Mouse (Mus musculus): ENCODE measurements around the gene Krt77.

Gene Krt77

DNA sequence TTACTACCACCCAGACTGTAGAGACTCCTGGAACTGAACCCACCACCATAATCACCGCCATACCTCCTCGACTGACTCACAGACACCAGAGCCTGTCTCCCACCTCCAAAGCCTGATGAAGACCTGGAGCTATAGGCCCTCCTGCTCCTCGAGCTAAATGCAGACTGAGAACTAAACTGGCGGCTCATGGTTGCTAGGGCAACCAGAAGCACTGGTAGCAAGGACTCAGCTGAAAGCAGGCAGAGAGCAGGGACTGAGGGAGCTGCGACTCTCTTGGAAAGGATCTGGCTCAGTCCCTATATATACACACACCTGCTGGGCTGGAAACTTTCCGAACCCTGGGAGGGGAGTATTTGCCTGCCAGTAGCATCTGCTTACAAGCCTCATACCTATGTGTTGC is at the start of gene Krt77:
Gene Krt77 (minus strand): TSS at position 275 of the 400 bp plus-strand sequence.
- in situ Hi-C loops (cut with MboI, MseI): no loop called here

DNA sequence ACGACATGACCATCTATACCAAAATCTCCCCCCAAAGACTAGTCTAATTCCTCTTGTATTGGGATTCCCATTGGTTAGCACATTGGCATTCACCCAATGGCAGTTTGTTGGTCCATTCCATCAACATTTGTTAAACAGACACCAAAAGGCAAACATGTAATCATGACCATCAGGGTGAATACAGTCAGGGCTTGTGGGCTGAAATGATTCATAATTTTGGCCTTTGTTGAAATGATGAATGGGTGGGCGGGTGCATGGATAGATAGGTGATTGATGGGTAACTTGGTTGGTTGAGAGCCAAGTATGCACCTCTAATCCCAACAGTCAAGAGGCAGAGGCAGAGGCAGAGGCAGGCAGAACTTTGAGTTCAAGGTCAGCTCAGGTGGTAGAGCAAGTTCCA is 46.6 kb upstream of the Krt77 start:
- in situ Hi-C loops (cut with MboI, MseI): loop anchor here (5.0 kb wide), 1 partner anchor 899 kb away; no protein-coding TSS in a partner anchor

DNA sequence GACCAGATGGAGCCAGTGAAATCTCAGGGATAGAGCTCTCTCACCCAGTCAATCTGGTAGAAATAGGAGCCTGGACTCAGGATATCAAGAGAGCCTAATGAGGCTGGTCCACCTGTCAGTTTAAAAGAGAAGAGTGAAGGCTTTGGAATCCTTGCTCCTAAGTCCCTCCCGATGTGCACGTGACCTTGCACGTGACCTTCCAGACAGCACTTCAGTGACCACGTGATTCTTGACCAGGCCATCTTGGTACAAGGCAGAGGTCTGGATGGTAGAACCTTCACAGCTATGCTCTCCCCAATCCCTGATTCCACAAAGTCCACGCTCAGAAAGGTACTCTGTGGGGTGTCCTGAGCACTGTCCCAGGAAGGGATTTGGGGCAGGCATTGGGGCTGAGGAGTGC is 35.3 kb upstream of the Krt77 start:
- in situ Hi-C loops (cut with MboI, MseI): no loop called here

DNA sequence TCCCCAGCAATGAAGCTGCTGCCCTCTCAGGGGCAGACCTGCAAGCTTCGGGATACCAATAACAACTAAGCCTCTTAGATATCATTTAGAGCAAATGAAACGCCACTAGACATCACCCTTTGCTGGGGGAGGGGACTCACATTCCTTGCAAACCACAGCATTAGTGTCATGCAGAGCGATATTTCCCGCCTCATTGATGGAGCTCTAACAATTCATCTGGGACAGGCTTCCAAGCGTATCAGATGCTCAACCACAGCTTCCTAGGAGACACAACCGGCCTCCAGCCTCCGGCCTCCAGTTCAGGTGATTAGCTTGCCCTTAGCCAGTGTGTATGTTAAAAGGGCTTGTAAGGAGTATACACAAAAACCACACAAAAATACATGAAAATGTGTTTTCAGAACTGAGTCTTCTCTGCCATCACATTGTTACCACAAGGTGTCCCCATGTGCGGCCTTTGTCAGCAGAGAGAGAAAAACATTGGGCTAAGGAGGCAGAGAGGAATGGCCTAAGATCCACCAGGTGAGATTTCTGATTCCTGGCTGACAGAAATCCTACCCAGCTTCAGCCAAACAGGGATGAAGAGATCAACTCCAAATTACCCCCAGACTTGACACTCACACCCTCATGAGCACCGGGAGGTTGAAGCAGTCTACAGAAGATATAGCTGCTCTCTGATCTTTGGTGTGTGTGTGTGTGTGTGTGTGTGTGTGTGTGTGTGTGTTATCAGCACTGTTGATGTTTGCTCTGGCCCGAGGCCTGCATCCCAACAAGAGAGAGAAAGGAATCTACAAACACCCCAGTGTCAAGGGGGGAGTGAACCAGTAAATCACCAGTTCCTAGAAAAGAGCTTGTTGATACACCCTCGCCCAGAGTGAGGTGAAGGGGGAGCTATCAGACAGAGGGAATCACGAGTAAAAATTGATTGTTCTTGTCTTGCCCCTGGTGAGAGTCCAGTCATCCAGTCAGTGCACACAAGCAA is 33.0 kb upstream of the Krt77 start:
- in situ Hi-C loops (cut with MboI, MseI): no loop called here

DNA sequence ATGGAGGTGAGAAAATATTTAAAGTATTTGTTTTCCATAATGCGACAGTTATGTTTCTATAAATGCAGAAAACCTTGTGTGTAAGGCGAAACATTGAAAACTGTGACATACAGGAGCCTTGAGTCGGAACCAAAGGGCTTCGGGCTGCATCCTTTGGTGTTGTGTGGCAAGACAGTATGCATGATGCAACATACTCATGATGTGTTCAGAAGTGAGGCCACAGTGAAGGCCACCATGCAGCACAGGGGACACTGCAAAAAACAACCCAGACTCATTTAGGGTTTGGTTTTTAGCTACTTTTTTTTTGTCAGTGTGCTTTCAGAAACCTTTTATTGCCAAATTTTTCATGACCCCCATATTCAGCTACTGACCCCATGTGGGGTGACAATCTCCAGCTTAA is 25.7 kb upstream of the Krt77 start:
- in situ Hi-C loops (cut with MboI, MseI): no loop called here

DNA sequence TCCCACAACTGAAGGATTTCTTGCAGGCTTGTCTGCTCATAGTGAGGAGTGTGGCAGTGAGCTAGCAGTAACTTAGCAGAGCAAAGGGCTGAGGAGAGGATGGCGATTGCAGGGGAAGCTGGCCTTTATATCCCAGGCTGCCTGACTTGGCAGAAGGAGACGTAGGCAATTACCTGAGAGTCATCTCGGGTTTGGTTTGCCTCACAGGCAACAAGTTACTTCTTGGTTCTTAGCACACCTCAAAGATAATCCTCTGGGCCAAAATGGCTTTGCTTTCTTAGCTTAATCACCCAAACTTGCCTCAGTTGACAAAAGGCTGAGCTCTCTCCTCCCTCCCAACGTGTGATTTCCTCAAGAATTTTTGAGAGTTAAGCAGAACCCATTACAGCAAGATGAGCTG is 23.3 kb upstream of the Krt77 start, which contains the start of gene Krt76:
Gene Krt76 (minus strand): TSS at position 101 of the 400 bp plus-strand sequence.
- in situ Hi-C loops (cut with MboI, MseI): no loop called here

DNA sequence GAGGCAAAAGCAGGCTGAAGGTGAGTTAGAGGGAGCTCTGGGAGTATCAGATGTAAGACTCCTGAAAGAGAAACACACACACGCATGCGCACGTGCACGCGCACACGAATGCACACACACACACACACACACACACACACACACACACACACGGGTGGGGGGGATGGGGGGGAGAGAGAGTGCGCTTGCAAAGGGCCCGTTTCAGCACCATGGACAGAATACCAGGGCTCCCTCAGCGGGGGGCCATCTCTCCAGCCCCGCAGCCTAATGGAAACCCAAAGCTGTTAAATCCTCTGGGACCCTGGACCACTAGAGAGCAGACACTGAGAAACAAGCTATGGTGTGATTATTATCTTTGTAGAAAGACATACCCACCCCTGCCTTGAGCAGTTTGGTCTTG is 10.3 kb upstream of the Krt77 start:
- in situ Hi-C loops (cut with MboI, MseI): loop anchor here (10.0 kb wide), 1 partner anchor 185 kb away; no protein-coding TSS in a partner anchor

DNA sequence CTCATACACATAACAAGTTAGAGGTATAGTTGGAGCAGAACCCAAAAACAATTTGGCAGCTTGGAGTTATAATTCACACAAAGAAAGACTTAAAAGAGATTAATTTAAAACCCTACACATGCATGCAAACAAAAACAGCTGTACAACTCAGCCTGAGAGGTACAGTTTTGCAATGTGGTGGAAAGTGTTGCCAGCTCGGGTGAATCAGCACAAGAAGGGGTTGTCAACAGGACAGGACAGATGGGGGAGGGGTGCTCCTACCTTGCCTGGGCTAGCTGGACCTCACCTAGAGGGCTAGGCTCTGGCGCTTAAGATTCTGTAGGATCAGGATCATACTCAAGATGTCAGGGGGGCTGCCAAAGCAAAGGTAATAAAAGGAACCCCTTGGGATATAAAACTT is 8.5 kb upstream of the Krt77 start:
- in situ Hi-C loops (cut with MboI, MseI): loop anchor here (10.0 kb wide), 1 partner anchor 187 kb away; no protein-coding TSS in a partner anchor

DNA sequence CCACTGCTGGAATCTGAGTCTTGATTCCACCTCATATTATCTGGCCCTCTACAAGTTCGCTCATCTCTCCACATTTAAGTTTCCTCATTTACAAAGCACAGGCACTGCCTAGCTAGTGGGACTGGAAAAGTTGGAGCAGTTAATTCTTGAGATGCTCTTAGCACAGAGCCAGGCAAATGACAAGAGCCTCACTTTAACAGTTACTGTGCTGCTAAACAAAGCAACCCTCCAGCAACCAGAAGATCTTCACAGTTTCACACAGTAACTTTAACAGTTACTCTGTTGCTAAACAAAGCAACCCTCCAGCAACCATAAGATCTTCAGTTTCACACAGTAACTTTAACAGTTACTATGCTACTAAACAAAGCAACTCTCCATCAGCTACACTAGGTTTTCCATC is 4.9 kb upstream of the Krt77 start:
- in situ Hi-C loops (cut with MboI, MseI): loop anchor here (10.0 kb wide), 1 partner anchor 190 kb away; no protein-coding TSS in a partner anchor

DNA sequence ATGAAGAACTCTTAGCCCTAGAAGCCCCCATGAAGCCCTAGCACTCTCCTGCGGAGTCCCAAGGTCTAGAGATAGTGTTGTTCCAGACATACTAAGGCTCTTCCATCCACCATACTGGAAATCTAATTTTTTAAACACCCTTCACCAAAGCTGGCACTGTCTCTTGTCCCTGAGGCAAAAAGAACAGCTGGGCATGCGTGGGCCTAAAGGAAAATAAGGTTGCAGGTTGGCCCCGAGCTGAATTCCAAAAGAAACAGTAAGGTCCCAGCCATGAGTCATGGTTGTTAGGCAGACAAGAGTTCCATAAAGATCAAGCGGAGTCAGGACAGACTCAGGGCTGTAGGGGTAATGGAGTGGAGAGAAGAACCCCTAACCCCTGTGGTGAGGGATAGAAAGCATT is 3.7 kb upstream of the Krt77 start:
- in situ Hi-C loops (cut with MboI, MseI): loop anchor here (10.0 kb wide), 1 partner anchor 192 kb away; no protein-coding TSS in a partner anchor

DNA sequence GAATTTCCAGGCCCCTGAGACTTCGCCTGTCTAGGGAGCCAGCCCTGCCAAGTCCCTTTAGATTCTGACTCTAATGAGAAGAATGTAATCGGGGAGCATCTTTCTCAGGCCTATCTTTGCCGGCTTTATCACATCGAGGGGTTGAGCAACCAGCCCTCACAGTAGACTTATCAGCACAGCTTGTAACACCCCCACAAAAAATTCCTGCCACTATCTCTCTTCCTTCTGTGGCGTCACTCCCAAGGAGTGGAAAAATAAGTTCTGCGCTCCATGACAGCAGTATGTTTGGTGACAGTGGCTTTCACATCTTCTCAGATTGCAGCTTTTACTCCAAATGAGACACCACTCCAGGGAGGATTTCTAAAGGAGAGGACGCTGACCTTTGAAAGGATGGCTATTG is 2.8 kb downstream of the Krt77 start:
- in situ Hi-C loops (cut with MboI, MseI): no loop called here

DNA sequence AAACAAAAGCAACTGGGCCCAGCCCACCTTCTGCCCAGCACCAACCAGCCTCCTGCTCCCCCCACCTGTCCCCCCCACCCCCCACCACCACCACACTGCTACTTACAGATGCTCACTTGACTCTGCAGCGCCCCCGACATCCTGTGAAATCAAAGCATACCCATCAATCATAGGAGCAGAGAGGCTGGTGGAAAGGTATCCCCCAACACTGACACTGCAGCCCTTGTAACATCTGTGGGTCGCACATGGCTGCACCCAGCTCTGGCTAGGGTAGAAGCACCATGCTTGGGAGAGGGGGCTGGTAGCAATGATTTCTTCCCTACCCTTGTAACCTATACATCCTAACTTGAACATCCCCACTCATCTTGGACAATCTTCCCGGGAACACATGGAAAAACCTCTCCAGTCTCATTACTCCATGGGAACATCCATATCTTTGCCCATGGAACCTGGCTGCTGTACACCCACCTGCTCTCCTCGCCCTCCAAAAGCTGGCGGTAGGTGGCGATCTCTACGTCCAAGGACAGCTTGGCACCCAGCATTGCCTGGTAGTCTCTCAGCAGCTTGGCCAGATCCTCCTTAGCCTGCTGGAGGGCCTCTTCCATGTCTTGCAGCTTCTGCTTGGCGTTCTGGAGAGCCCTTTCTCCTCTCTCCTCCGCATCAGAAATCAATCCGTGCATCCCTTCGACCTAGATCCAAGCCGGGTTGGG is 8.9 kb downstream of the Krt77 start:
- in situ Hi-C loops (cut with MboI, MseI): no loop called here

DNA sequence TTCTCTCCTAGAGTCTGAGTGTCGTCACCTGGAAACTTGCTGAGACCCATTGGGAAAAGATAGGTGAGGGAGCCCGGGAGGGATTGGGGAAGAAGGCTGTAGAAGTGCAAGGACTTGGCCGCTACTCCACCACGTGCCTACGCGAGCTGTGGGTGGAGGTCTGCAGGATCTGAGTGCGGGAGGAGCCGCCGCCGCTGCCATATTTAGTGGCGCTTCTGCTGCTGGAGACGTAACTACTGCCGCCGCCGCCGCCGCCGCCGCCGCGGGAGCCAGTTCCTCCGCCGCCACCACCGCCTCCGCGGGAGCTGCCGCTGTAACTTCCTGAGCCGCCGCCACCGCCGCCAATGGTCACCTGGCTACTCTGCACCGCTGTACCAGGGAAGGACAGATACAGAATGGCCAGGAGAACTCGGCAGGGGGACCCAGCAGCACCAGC is 9.8 kb downstream of the Krt77 start:
- in situ Hi-C loops (cut with MboI, MseI): no loop called here

DNA sequence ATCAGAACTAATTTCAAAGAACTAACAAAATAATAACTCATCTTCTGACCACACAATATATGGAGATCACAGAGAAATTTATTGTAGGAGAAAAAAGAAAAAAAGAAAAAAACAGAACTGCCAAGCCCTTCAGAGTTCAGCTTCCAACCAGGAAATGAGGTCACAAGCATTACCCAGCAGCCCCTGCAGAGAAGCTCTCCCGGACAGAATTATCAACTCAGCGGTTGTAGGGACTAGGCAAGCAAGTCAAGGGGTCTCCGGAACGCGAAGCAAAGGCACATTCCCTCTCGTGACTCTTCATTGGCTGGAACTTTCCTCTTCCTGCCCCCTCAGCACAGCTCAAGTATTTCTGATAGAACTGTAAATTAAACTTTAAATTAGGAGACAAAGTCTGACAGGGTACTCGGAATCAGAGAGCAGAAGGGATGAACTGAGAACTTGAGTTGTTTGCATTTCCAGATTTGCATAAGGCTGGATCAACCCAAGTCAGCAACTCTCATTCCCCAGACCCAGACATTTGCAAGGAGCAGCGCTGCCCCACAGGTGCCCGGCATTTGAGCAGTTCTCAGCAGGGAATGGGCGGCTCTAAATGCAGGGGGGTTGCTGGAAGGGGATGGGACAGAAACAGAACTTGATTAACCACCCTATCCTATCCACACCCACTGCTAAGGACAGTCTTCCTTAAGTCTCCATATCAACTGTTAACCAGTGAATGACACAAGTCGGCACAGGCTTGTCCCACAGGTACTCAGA is 10.7 kb downstream of the Krt77 start:
- in situ Hi-C loops (cut with MboI, MseI): no loop called here

DNA sequence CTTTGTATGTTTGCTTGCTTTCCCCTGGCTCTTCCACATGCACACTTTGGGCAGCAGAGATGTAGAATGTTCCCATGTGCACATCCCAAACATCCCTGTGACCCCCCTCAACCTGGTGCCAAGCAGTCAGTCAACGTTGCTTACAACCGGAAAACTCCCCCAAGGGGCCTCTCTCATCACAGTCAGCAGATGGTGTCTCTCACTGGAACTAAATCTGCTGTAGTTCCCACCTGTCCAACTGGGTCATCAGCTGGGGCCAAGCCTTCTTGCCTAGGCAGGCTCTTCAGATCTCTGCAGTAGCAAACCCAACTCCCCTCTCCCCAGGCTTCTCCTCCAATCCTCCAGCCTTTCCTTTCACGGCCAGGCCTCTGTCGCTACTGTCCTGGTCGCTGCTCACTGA is 12.8 kb downstream of the Krt77 start:
- in situ Hi-C loops (cut with MboI, MseI): no loop called here

DNA sequence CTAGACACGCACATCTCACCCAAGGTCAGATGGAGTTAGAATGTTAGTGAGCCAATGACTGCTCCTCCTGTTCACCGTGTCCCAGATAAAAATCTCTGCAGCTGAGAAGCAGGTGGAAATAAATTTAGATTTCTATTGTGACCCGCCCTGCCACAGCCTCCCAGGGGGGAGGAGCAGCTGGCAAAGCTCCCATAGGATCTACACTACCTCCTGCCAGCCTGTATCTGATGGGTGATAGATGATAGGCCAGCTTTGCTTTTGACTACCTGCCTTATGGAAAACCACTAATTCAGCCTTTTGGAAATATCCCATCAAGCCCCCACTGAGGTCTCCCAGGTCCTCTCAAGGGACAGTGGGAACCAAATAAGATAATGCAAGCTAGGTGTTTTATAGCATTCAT is 13.8 kb downstream of the Krt77 start:
- in situ Hi-C loops (cut with MboI, MseI): no loop called here

DNA sequence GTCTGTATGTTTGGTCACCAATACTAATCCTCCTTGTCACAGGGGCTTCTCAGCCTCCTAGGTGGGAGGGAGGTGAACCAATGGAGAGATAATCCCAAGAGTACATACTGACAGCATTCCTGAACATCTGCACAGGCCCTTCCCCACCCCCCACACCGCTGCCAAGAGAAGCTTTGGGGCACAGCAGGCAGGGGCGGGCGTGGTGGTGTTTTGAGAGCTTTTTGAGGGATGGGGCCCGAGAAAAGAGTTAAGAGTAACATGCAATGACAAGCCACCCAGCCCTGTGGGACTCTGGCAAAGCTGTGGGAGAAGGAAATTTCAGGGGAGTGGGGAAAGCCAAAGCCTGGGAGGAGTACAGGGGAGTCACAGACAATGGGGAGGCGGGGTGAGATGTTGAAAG is 15.2 kb downstream of the Krt77 start:
- in situ Hi-C loops (cut with MboI, MseI): no loop called here

DNA sequence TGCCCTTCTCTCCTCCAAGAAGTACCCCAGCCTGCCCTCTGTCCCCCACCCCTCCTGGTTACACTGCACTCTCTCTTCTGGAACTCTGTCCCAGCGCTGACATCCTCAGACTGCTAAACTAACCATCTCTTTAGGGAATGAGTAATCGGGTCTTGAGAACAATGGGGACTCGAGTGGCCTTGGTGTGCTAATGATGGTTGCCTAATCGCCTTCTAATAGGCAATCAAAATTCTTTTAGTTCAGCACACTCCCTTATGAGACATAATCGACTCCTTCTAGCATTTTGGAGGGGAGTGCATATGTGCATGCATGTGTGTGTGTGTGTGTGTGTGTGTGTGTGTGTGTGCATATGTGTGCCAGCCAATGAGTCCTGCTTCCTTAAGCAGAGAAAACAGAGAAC is 16.9 kb downstream of the Krt77 start:
- in situ Hi-C loops (cut with MboI, MseI): no loop called here

DNA sequence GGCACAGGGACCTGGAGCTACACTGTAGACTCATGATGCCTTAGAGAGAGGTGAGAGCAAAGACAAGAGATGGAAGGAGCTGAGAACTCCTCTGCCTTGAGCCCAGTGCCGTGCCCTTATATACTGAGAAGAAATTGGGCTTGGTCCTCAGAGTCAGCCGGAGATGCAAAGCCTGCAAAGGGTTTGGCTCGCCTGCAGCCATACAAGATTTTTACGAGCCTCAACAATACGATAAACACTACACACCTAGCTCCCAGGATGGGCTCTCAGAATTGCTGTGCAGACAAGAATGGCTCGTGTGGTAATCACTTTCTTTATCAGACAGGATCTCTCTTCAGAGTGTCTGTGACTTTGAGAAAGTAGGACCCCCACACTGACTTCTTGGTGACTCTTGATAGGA is 18.8 kb downstream of the Krt77 start, which contains the start of gene Krt1:
Gene Krt1 (minus strand): TSS at position 101 of the 400 bp plus-strand sequence.
- in situ Hi-C loops (cut with MboI, MseI): no loop called here

DNA sequence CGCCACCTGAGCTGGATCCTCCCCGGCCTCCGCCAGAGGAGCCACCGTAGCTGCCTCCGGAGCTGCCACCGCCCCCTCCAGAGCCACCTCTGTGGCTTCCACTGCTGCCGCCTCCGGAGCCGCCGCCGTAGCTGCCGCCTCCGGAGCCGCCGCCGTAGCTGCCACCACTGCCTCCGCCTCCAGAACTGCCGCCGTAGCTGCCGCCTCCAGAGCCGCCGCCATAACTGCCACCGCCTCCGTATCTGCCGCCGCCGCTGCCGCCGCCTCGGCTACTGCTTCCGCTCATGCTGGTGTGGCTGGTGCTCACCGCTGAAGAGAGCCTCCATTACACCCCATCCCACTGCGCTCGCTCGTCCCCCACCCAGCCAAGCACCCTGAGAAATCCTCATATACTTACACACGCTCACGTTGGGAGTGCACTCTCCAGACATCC is 23.5 kb downstream of the Krt77 start:
- in situ Hi-C loops (cut with MboI, MseI): no loop called here

DNA sequence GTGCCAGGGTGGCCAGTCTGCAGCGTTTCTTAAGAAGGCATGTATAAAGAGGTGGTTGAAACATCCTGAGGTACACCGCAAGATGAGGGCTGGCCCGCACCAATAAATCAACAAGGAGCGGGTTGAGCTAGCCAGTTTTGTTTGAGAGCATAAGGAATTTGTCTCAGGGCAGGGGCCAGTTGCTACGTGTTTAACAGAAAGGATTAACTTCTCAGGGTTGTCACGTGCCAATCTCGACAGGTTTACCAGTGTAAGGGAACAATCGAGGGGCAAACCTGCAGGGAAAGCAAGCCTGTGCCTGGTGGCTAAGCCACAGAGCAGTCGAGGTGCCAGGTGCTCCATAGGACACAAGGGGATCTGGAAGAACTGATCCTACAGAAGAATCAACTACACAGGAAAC is 26.3 kb downstream of the Krt77 start:
- in situ Hi-C loops (cut with MboI, MseI): no loop called here

All from T-helper 2 cell (primary cell).